Mouse (Mus musculus) layer of hippocampus, adult 11-12 months (tissue): ENCODE measurements at regions not wholly inside any gene's neighbourhood (a gene's known extent, or its start where the extent isn't known, plus 50 kb on each side); places are given as distances from the start of the nearest gene placed in this dataset.
A peak's percentile ranks its signal among the peaks of the same experiment; 100 is the strongest.
"Not testable (repeated sequence)": the region's sequence is repeated elsewhere in the genome, so short reads cannot be mapped to it uniquely, and the experiment has no call there.

Experiments
- DNase-seq: peaks from one replicate; pipeline ENCODE4 v3.0.0; 2022; ENCODE audit warnings: low spot score

GRCm38 (mm10) chr1:41887556-41887955 lies 808.0 kb upstream of the Pou3f3 start:
- DNase-seq = no peak

DNA sequence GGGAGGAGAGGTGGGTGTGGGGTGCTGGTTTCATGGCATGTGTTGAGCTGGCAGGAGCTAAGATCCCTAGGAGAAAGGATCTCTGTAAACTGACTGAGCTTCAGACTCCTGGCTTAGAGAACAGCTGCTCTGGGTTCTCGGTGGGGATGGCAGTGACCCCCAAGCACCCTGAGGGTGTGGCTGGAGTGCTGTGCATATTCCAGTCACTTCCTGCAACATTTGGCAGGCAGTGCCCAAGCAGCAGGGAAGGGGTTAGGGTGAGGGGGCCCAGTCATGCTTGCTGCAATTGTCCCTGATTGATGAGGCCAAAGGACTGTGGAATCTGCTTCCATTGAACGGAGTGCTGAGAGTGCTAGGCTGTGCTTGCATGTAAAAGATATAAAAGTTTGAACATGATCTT lies 807.4 kb upstream of the Pou3f3 start:
- no peak for DNase-seq

GRCm38 (mm10) chr1:41888966-41889365 lies 806.6 kb upstream of the Pou3f3 start:
- DNase-seq = no peak

- DNase-seq = no peak
Measured at GRCm38 (mm10) chr1:41889940-41890339, 805.6 kb upstream of the Pou3f3 start.

DNA sequence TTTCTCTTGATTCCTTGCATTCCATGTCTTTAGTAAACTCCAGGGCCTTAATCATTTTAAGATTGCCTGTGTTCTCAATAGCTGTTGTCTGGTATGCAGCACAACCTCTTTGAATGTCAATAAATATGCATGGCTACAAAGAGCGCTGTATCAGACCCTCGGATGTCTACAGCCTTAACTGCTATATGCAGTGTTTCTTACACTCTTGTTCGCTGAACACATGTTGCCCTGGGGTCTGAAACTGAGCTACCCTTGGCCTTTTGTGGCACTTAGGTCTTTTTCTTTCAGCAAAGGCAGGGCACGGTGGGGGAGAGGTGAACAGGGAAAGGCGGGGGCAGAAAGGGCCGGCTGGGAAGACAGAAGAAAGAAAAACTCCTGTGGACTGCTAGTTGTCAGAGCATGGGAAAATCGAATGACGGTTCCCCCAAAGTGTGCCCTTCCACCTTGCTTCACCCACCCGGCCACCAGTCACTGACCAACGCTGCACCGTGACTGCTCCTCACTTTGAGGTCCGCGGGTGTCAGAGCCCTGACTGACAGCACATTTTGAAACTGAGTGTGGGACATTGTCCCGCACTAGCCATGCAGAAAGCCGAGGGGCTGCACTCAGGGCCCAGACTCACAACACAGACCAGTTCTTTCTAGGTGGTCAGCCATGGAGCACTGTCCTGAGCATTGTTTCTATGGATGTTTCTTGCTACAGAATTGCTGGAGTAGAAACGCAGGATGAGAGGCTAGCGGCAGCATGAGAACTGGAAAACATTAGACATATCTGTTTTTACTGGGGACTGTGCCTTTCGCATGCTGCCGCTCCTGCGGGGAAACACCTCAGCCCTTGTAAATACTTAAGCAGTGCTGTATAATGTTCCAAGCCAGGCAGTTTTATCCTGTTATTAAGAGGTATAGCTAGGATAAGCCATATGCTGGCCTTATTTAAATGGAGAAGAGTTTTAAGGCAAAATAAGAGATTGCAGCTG lies 804.6 kb upstream of the Pou3f3 start:
- no peak for DNase-seq

- no peak for DNase-seq
Measured at GRCm38 (mm10) chr1:41891730-41892129, 803.8 kb upstream of the Pou3f3 start.

DNA sequence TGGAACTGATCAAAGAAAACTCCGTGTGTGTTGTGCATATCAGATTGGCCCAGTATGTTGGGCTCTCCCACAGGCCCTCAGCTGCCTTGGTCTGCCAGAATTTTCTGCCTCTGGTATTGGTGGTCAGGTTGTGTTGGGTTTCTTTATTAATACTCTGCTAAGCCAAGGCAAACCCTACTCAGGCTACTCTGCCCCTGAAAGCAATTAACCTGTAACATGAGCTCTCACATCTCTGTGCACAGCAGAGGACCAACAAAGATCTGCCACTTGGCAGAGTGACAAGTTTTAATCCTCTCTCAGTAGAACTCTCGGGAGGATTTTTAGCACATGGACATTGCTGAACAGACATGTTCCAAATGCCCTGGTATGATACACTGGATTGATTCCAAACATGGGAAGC lies 803.2 kb upstream of the Pou3f3 start:
- DNase-seq = no peak

DNA sequence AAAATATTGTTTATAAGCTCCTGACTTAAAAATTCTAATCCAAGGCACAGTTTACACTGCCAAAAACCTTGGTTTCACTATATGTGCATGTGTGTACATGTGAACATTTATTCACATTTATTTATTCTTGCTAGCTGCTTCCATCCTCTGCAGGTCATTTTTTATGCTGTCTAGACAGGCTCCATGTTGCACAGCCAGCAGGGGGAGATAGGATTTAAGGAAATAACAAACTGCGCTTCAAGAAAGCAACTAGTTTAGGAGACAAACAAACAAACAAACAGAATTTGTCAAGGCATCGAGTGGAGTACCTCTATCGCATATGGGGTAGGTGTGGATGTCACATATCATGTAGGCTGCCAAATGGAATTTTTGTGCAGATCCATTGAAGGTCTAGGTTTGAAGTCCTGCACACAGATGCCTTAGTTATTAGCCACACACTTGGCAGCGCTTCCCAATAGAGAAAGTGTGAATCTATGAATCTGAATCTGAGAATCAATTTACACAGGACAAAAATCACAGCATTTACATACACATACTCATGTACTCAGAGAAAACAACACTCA lies 797.7 kb upstream of the Pou3f3 start:
- DNase-seq = peak; percentile 67

DNA sequence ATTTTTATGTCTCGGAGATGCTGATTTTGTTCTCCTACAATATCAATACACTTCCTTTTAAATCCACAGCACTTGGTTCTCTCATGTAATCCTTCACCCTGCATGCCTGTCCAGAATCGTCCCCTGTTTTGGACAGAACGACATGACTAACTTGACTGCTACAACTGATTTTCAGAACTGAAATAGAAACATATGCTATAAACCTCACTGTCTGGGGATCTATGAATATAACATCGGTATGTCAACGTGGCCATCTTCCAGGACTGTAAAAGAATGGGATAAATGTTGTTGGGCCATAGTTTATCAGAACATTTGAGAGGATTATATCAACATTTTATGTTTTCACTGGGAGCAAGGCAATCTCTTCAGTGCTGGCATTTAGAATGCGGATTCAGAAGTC lies 795.2 kb upstream of the Pou3f3 start:
- no peak for DNase-seq

GRCm38 (mm10) chr1:41905971-41906370 lies 789.6 kb upstream of the Pou3f3 start:
- no peak for DNase-seq

DNA sequence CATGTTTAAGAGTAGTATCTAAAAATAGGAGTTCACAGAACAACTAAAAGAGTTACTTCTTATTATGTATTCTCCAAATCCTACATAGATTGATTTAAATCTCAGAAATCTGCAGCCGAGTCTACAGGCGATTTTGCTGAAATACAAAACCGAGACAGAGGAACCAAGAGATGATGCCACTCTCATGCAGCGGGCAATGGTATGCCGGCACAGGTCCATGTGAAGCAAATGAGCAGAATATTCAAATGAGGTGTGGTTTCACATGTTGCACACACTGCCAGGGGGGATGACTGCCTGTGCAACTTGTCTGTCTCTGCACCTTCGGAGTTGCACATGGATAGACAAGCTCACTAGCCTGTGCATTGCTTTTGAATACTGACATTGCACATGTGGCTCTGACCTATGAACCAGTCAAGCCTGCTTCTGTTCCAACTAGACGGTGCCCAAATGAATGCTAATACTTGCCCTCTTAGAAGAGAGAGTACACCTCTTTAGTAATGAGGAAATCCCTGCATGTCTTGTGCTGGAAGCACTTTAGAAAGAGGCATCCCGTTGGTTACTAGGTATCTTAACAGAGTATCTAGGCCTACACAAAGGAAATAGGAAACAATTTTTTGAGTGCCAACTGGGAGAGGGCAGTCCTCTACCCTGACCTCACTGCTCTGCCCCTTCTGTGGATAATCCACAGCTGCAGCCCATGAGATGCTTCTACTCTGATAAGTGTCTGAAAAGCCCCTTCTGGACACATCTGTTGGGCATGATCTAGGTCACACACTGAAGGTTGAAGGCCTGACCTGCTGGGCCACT lies 787.4 kb upstream of the Pou3f3 start:
- no peak for DNase-seq

- no peak for DNase-seq
Measured at GRCm38 (mm10) chr1:41908808-41909110, 786.8 kb upstream of the Pou3f3 start.

DNA sequence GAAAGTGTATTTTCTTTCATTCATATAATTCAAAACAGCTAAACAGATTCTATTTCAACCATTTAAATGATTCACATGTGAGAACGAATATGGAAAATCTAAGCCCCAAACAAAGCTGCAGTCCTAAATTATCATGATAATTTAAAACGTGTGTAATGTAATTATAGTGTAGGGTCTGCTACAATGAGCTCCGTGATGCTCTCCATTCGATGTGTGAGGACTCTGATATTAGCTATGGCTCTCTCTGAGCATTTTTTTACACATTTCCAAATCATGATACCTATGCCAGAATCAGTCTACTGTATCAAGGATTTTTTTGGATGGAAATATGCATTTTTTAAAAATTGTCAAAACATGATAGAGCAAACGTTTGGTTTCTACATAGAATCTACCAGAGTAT lies 785.8 kb upstream of the Pou3f3 start:
- DNase-seq = no peak

DNA sequence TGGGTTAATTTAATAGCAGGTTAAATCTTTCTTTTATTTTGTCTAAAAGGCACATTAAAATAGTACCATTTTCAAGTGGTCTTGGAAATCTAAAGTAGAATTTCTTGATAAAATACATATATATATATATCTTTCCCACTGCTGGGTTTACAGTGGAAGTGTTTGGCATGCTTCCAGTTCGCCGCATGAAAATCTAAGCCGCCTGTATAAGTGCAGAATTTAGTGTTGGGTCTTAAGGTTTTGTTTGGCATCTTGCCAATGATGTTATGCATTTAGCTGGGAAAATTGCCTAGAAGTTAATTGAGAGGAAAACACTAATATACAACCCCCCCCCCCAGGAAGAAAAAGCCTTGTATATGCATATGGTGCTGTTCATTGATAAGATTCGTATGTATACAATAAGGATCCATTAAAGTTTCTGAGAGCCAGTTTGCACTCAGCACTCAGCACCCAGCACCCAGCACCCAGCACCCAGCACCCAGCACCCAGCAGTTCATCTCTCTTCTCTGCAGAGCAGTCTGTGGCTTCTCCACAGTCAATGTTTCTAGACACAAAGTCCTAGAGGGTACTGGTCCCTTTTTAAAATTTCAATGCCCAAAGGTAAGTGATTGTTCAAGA lies 778.7 kb upstream of the Pou3f3 start:
- no peak for DNase-seq

- DNase-seq = not testable (repeated sequence)
Measured at GRCm38 (mm10) chr1:41917807-41918206, 777.8 kb upstream of the Pou3f3 start.

- DNase-seq = no peak
Measured at GRCm38 (mm10) chr1:41918394-41919262, 776.9 kb upstream of the Pou3f3 start.

- no peak for DNase-seq
Measured at GRCm38 (mm10) chr1:41933777-41934176, 761.8 kb upstream of the Pou3f3 start.

- DNase-seq = no peak
Measured at GRCm38 (mm10) chr1:41935912-41936478, 759.6 kb upstream of the Pou3f3 start.

GRCm38 (mm10) chr1:41960982-41961381 lies 734.6 kb upstream of the Pou3f3 start:
- no peak for DNase-seq

DNA sequence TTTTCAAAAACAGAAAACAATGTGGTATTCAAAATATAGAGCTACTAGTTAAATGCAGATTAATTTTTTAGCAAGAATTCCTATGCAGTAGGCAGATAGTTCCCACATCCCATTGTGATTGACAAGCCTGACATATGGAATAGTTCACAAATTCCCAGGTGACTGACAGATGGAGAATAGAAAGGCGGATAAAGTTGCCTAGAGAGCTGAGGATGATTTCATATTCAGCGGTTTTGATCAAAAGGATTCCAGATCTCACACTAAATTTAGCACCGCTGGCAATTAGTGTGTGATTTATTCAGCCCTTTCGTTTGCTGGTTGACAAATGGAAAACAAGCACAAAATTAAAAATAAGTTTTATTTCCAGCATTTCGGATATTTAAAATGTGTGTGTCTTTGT lies 714.0 kb upstream of the Pou3f3 start:
- DNase-seq = peak; percentile 4

DNA sequence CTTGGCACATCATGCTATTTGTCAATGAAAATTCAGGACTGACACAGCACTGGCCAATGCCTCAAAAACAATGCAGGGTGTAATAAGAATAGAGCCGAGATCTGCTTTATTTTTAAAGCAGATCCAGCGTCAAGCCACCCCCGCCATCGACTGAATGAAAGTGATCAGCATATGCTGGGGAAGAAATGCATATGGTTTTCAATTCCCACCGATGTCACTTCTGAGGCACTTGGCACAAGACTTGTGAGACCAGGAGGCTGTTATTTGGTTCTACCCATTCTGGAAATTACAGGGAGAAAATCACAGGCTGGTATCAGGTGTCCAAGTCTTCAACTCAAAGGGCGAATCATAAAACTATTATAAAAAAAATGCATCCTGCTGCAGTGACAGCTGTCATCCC lies 689.3 kb upstream of the Pou3f3 start:
- DNase-seq = peak; percentile 21
